Mouse (Mus musculus) kidney, embryonic 16.5 days (tissue): ENCODE results near the gene Nlk. TPM values are rescaled to one million over a fixed set of nuclear protein-coding genes. Genes with fewer than 3 reads are reported as not detected.

Experiments
- polyA plus RNA-seq: library from polyadenylated mRNA; unstranded; fragments of >200 nt; fragmentation: Nextera tagmentation; extraction: Ambion mirVana; gene quantifications from 2 replicates; pipeline ENCODE4 v1.2.1, GENCODE M21; 2015

The Nlk gene
- polyA plus RNA-seq, 1 experiment from 2014 or later = 14.3 TPM

Other genes starting within 250 kb of the Nlk start
- 24.7 and 24.9 TPM in 2 replicates for gene Slc46a1, start 231.7 kb downstream of the Nlk start, polyA plus RNA-seq
- gene Sarm1, start 199.6 kb downstream of the Nlk start, polyA plus RNA-seq = 1.2 and 1.8 TPM in 2 replicates
- gene Vtn, start 198.3 kb downstream of the Nlk start, polyA plus RNA-seq = 2.4 and 2.9 TPM in 2 replicates
- gene Sebox, start 193.9 kb downstream of the Nlk start, polyA plus RNA-seq = not detected in 2 replicates
- gene Tmem199, start 185.2 kb downstream of the Nlk start, polyA plus RNA-seq = 56.9 and 58.8 TPM in 2 replicates
- gene Poldip2, start 185.2 kb downstream of the Nlk start, polyA plus RNA-seq = 188 and 192 TPM in 2 replicates
- gene Tnfaip1, start 161.0 kb downstream of the Nlk start, polyA plus RNA-seq = 95.1 and 100 TPM in 2 replicates
- gene Ift20, start 161.0 kb downstream of the Nlk start, polyA plus RNA-seq = 125 and 130 TPM in 2 replicates
- 70.7 and 75.1 TPM in 2 replicates for gene Tmem97, start 146.6 kb downstream of the Nlk start, polyA plus RNA-seq
- gene Ccnq, start 54.4 kb upstream of the Nlk start, polyA plus RNA-seq = 44.1 and 47.0 TPM in 2 replicates
- 21.1 TPM in 2 replicates for gene Lyrm9, start 129.2 kb upstream of the Nlk start, polyA plus RNA-seq
- gene Nos2, start 223.4 kb upstream of the Nlk start, polyA plus RNA-seq = 2.1 and 2.7 TPM in 2 replicates